Mouse (Mus musculus) 3T3-L1 (cell line): ENCODE measurements around the gene Gm7982.
"Not testable (repeated sequence)": the region's sequence is repeated elsewhere in the genome, so short reads cannot be mapped to it uniquely, and the experiment has no call there.

ENCODE experiments used
- DNase-seq: peaks from one replicate; pipeline ENCODE4 v3.0.0-alpha.2; 2015; ENCODE audit warnings: low read depth, low spot score

The Gm7982 gene

DNA sequence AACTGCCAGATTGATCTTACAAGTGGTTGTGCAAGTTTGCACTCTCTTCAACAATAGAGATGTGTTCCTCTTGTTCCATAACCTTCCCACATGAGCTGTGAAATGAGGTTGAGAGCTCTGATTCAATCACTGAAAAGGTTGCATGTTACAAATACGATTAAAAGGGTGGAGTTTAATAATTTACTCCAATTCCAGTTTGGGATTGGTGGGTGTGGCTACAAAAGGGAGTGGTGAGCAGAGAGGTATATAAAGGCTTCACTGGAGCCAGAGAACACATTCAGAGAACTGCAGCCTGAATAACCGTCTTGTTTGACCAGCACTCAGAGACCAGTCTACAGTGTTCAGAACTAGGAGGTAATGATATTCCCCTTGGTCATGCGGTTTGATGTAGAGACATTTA, at the start of gene Gm7982:
Gm7982 (plus strand) TSS at position 301 of the 400 bp plus-strand sequence.
- not testable (repeated sequence) for DNase-seq

DNA sequence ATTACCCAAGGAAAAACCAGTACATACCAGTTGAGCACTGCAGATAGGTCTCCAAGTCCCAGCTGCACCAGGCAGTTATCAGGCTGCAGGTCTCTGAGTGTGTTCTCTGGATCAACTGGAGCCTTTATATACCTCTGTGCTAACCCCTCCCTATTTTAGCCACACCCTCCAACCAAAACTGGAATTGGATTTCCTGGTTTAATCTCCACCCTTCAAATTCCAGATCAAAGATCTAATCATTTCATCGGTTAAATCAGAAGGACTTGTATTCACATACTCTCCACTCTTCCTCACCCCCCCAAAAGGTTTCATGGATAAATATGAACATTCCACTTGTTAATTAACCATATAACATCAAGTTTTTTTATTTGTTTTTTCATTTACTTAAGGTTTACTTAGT, 5.7 kb upstream of the Gm7982 start, which contains the start of gene Gm7978:
Gm7978 (minus strand) TSS at position 101 of the 400 bp plus-strand sequence.
- not testable (repeated sequence) for DNase-seq

- not testable (repeated sequence) for DNase-seq
These were observed 33.9 kb downstream of the Gm7982 start, which contains the start of gene E330014E10Rik for GRCm38 (mm10) chr5:95775690-95776089. Gene E330014E10Rik, plus strand, starts transcription at chr5:95775990.
